ENCODE assay signal across 21 mouse cellular contexts in genomic region chr11:59239796-59240195, GRCm38 (mm10). TPM values are rescaled to one million over a fixed set of nuclear protein-coding genes. Genes with fewer than 3 reads are reported as not detected.
DNase-seq lines count a peak whose midpoint lies in the region; ATAC-seq and TF ChIP-seq lines count a peak whose summit lies in the region.
"Had no signal": no experiment of that assay in that cellular context is flagged by ENCODE, and none has a peak within 500 bp of the region (broad histone marks: within the 10 kb centered on the region; RNA-seq: fewer than 3 reads in every experiment).

No protein-coding gene starts in this region.

- TF ChIP-seq EP300 in lung, postnatal 0 days (IDR thresholded peaks at IDR 0.05), result no peak

- H3K9me3 ChIP-seq in hindbrain, embryonic 10.5 days, result no peaks in the 10 kb centered on the region
- H3K9me3 ChIP-seq in hindbrain, embryonic 14.5 days (ENCODE audit: control insufficient read depth, low read length), result no peaks in the 10 kb centered on the region
- H3K9me3 ChIP-seq in lung, postnatal 0 days (ENCODE audit: low read length), result no peaks in the 10 kb centered on the region
- H3K9me3 ChIP-seq in limb, embryonic 10.5 days (replicated peaks), result no peaks in the 10 kb centered on the region
- H3K9me3 ChIP-seq: embryonic facial prominence, embryonic 12.5 days; G1E; heart, embryonic 13.5 days; hindbrain, embryonic 15.5 days had no signal

- TF ChIP-seq CTCF in lung, postnatal 0 days (IDR thresholded peaks at IDR 0.05), result no peak

- no peaks in the 10 kb centered on the region for H3K36me3 ChIP-seq in hindbrain, embryonic 10.5 days
- H3K36me3 ChIP-seq in hindbrain, embryonic 14.5 days (replicated peaks; ENCODE audit: control insufficient read depth, insufficient read depth), result no peaks in the 10 kb centered on the region
- no peaks in the 10 kb centered on the region for H3K36me3 ChIP-seq in lung, postnatal 0 days (ENCODE audit: insufficient read depth, low read length)
- H3K36me3 ChIP-seq in limb, embryonic 10.5 days, result no peaks in the 10 kb centered on the region
- H3K36me3 ChIP-seq: embryonic facial prominence, embryonic 12.5 days; G1E; heart, embryonic 13.5 days; hindbrain, embryonic 15.5 days had no signal

- H3K4me1 ChIP-seq in hindbrain, embryonic 10.5 days (replicated peaks), result peaks cover 27% of the 10 kb centered on the region
- peaks cover 9% of the 10 kb centered on the region for H3K4me1 ChIP-seq in hindbrain, embryonic 14.5 days (replicated peaks; ENCODE audit: control insufficient read depth, insufficient read depth, low read length)
- H3K4me1 ChIP-seq in lung, postnatal 0 days (ENCODE audit: insufficient read depth, low read depth, low read length), result no peaks in the 10 kb centered on the region
- peaks cover 32% of the 10 kb centered on the region for H3K4me1 ChIP-seq in limb, embryonic 10.5 days

- peak overlapping the region; percentile 6 for H3K27ac ChIP-seq in hindbrain, embryonic 10.5 days
- H3K27ac ChIP-seq in hindbrain, embryonic 14.5 days, result no peak overlapping the region
- peak overlapping the region; percentile 60; the same call in 1 of the 2 replicates for H3K27ac ChIP-seq in lung, postnatal 0 days (ENCODE audit: low read length)
- no peak overlapping the region for H3K27ac ChIP-seq in limb, embryonic 10.5 days
- H3K27ac ChIP-seq: embryonic facial prominence, embryonic 12.5 days; heart, embryonic 13.5 days; hindbrain, embryonic 15.5 days had no signal

- no peak overlapping the region for H3K4me2 ChIP-seq in hindbrain, embryonic 14.5 days (replicated peaks)
- H3K4me2 ChIP-seq in lung, postnatal 0 days (replicated peaks; ENCODE audit: low read depth, low read length), result no peak overlapping the region
- H3K4me2 ChIP-seq: embryonic facial prominence, embryonic 12.5 days had no signal

- ATAC-seq in hindbrain, embryonic 14.5 days (ENCODE audit: low FRiP score), result no peak
- ATAC-seq in lung, postnatal 0 days, result no peak
- ATAC-seq: CD4-positive, CD25-positive, alpha-beta regulatory T cell, adult 4 months had no signal

- no peak overlapping the region for H3K9ac ChIP-seq in hindbrain, embryonic 14.5 days
- no peak overlapping the region for H3K9ac ChIP-seq in lung, postnatal 0 days (replicated peaks; ENCODE audit: low read depth)
- H3K9ac ChIP-seq: embryonic facial prominence, embryonic 12.5 days; heart, embryonic 13.5 days; hindbrain, embryonic 15.5 days had no signal

- H3K27me3 ChIP-seq in hindbrain, embryonic 10.5 days (ENCODE audit: insufficient read depth, poor library complexity, severe bottlenecking), result peaks cover 60% of the 10 kb centered on the region
- no peaks in the 10 kb centered on the region for H3K27me3 ChIP-seq in hindbrain, embryonic 14.5 days (ENCODE audit: control insufficient read depth, insufficient read depth, low read length)
- no peaks in the 10 kb centered on the region for H3K27me3 ChIP-seq in lung, postnatal 0 days (replicated peaks; ENCODE audit: insufficient read depth, low read length)
- peaks cover 64% of the 10 kb centered on the region for H3K27me3 ChIP-seq in limb, embryonic 10.5 days (ENCODE audit: low read depth, poor library complexity, severe bottlenecking)
- H3K27me3 ChIP-seq: hindbrain, embryonic 15.5 days had no signal

- peak; percentile 69 to 81 for DNase-seq in cerebellum, postnatal 10 days
- no peak for DNase-seq in cerebellum, adult 9-10 months
- no peak for DNase-seq in hindbrain, embryonic 10.5 days (ENCODE audit: low spot score)
- no peak for DNase-seq in hindbrain, embryonic 14.5 days (ENCODE audit: low spot score)
- DNase-seq in lung, postnatal 0 days (ENCODE audit: low spot score), result no peak
- no peak for DNase-seq in lung, postnatal 10 days
- no peak for DNase-seq in limb, embryonic 10.5 days (ENCODE audit: low spot score)
- DNase-seq: adrenal gland, adult 8-10 months; adrenal gland, postnatal 36 days; B cell, adult 2 months; cerebellum, adult 8-10 months; gastrocnemius, postnatal 36 days; heart, adult 11 months; heart, postnatal 36 days had no signal

- no peak overlapping the region for H3K4me3 ChIP-seq in hindbrain, embryonic 10.5 days
- no peak overlapping the region for H3K4me3 ChIP-seq in hindbrain, embryonic 14.5 days (replicated peaks; ENCODE audit: low read length)
- H3K4me3 ChIP-seq in lung, postnatal 0 days (ENCODE audit: low read depth, low read length), result no peak overlapping the region
- H3K4me3 ChIP-seq in limb, embryonic 10.5 days, result 0 out of 2 replicates have a peak overlapping the region, but pooled peaks have one; percentile 6
- H3K4me3 ChIP-seq: embryonic facial prominence, embryonic 12.5 days; heart, embryonic 13.5 days; hindbrain, embryonic 15.5 days had no signal

- 76% methylated on average over 4 of the region's 4 CpGs for WGBS in hindbrain, embryonic 10.5 days
- WGBS in hindbrain, embryonic 14.5 days, result 80% methylated on average over 4 of the region's 4 CpGs
- WGBS in lung, postnatal 0 days, result 64% methylated on average over 4 of the region's 4 CpGs
- 82% methylated on average over 4 of the region's 4 CpGs for WGBS in limb, embryonic 10.5 days

RNA-seq across cellular contexts. Expression of gene Arf1, which starts 11.7 kb away (rescaled TPM):
- polyA plus RNA-seq in hindbrain, embryonic 10.5 days (2016; fragmentation: Nextera tagmentation; extraction: Ambion mirVana), result 669 and 687 TPM in 2 replicates
- 611 and 652 TPM in 2 replicates for polyA plus RNA-seq in hindbrain, embryonic 14.5 days (2014; fragmentation: Nextera tagmentation; extraction: Ambion mirVana)
- 630 and 647 TPM in 2 replicates for polyA plus RNA-seq in lung, postnatal 0 days (2015; fragmentation: Nextera tagmentation; extraction: Ambion mirVana)
- polyA plus RNA-seq in limb, embryonic 10.5 days (2016; fragmentation: Nextera tagmentation; extraction: Ambion mirVana), result 648 and 692 TPM in 2 replicates

RNA-seq across cellular contexts. Expression of gene 2310033P09Rik, which starts 31.7 kb away (rescaled TPM):
- 42.2 and 43.1 TPM in 2 replicates for polyA plus RNA-seq in hindbrain, embryonic 10.5 days (2016; fragmentation: Nextera tagmentation; extraction: Ambion mirVana)
- 21.4 and 25.0 TPM in 2 replicates for polyA plus RNA-seq in hindbrain, embryonic 14.5 days (2014; fragmentation: Nextera tagmentation; extraction: Ambion mirVana)
- polyA plus RNA-seq in lung, postnatal 0 days (2015; fragmentation: Nextera tagmentation; extraction: Ambion mirVana), result 32.9 and 34.8 TPM in 2 replicates
- 35.1 and 40.2 TPM in 2 replicates for polyA plus RNA-seq in limb, embryonic 10.5 days (2016; fragmentation: Nextera tagmentation; extraction: Ambion mirVana)

RNA-seq across cellular contexts. Expression of gene Mrpl55, which starts 37.5 kb away (rescaled TPM):
- 123 and 129 TPM in 2 replicates for polyA plus RNA-seq in hindbrain, embryonic 10.5 days (2016; fragmentation: Nextera tagmentation; extraction: Ambion mirVana)
- 88.2 and 98.7 TPM in 2 replicates for polyA plus RNA-seq in hindbrain, embryonic 14.5 days (2014; fragmentation: Nextera tagmentation; extraction: Ambion mirVana)
- 60.0 and 74.0 TPM in 2 replicates for polyA plus RNA-seq in lung, postnatal 0 days (2015; fragmentation: Nextera tagmentation; extraction: Ambion mirVana)
- polyA plus RNA-seq in limb, embryonic 10.5 days (2016; fragmentation: Nextera tagmentation; extraction: Ambion mirVana), result 123 and 131 TPM in 2 replicates

RNA-seq across cellular contexts. Expression of gene Guk1, which starts 47.8 kb away (rescaled TPM):
- polyA plus RNA-seq in hindbrain, embryonic 10.5 days (2016; fragmentation: Nextera tagmentation; extraction: Ambion mirVana), result 113 and 119 TPM in 2 replicates
- 248 and 249 TPM in 2 replicates for polyA plus RNA-seq in hindbrain, embryonic 14.5 days (2014; fragmentation: Nextera tagmentation; extraction: Ambion mirVana)
- polyA plus RNA-seq in lung, postnatal 0 days (2015; fragmentation: Nextera tagmentation; extraction: Ambion mirVana), result 151 and 168 TPM in 2 replicates
- 145 and 155 TPM in 2 replicates for polyA plus RNA-seq in limb, embryonic 10.5 days (2016; fragmentation: Nextera tagmentation; extraction: Ambion mirVana)

RNA-seq across cellular contexts. Expression of gene Wnt3a, which starts 50.8 kb away (rescaled TPM):
- 14.2 and 18.2 TPM in 2 replicates for polyA plus RNA-seq in hindbrain, embryonic 10.5 days (2016; fragmentation: Nextera tagmentation; extraction: Ambion mirVana)
- polyA plus RNA-seq in hindbrain, embryonic 14.5 days (2014; fragmentation: Nextera tagmentation; extraction: Ambion mirVana), result 0.40 and 0.43 TPM in 2 replicates
- 12.6 and 18.9 TPM in 2 replicates for polyA plus RNA-seq in lung, postnatal 0 days (2015; fragmentation: Nextera tagmentation; extraction: Ambion mirVana)
- 0.14 and 0.53 TPM in 2 replicates for polyA plus RNA-seq in limb, embryonic 10.5 days (2016; fragmentation: Nextera tagmentation; extraction: Ambion mirVana)
- polyA plus RNA-seq: CD4-positive, CD25-positive, alpha-beta regulatory T cell, adult 4 months; G1E; heart, embryonic 13.5 days; heart, postnatal 0 days; intestine, embryonic 14.5 days had no signal

Comparison
In these comparisons a context has a peak if more than half of its experiments do, and no peak if none do; other contexts are left out.
1. DNase-seq: peak in cerebellum, postnatal 10 days (2 of 2); none in cerebellum, adult 9-10 months (single experiment), hindbrain, embryonic 10.5 days (single experiment), hindbrain, embryonic 14.5 days (single experiment), lung, postnatal 0 days (single experiment), lung, postnatal 10 days (single experiment) and limb, embryonic 10.5 days (single experiment).
2. H3K27ac ChIP-seq: peak in hindbrain, embryonic 10.5 days (single experiment) and lung, postnatal 0 days (single experiment); none in hindbrain, embryonic 14.5 days (single experiment) and limb, embryonic 10.5 days (single experiment).